Mouse (Mus musculus) kidney, adult 11 months (tissue): ENCODE measurements around the gene Nkd1.
A peak's percentile ranks its signal among the peaks of the same experiment; 100 is the strongest.

Experiments used
- DNase-seq: peaks from one replicate; pipeline ENCODE4 v3.0.0; 2022

Nkd1 gene

GRCm38 (mm10) chr8:88520985-88521527, at the start of gene Nkd1:
Gene Nkd1 (plus strand): TSS chr8:88521354.
- peak; percentile 39 for DNase-seq

GRCm38 (mm10) chr8:88481290-88481689, 39.9 kb upstream of the Nkd1 start:
- no peak for DNase-seq

- no peak for DNase-seq
Observed at GRCm38 (mm10) chr8:88488391-88488829, 32.7 kb upstream of the Nkd1 start.

GRCm38 (mm10) chr8:88494076-88494475, 27.1 kb upstream of the Nkd1 start:
- no peak for DNase-seq

- no peak for DNase-seq
Observed at GRCm38 (mm10) chr8:88495071-88495805, 25.9 kb upstream of the Nkd1 start.

GRCm38 (mm10) chr8:88502143-88502542, 19.0 kb upstream of the Nkd1 start:
- no peak for DNase-seq

GRCm38 (mm10) chr8:88506981-88507380, 14.2 kb upstream of the Nkd1 start:
- DNase-seq: peak; percentile 7

GRCm38 (mm10) chr8:88511061-88511460, 10.1 kb upstream of the Nkd1 start:
- DNase-seq: no peak

- no peak for DNase-seq
Observed at GRCm38 (mm10) chr8:88512094-88512794, 8.9 kb upstream of the Nkd1 start.

GRCm38 (mm10) chr8:88518047-88518446, 3.1 kb upstream of the Nkd1 start:
- DNase-seq: no peak

- no peak for DNase-seq
Observed at GRCm38 (mm10) chr8:88520381-88520780, 773 bp upstream of the Nkd1 start.

- no peak for DNase-seq
Observed at GRCm38 (mm10) chr8:88521541-88522414, 624 bp downstream of the Nkd1 start.

- DNase-seq: no peak
Observed at GRCm38 (mm10) chr8:88522433-88523030, 1.4 kb downstream of the Nkd1 start.

- no peak for DNase-seq
Observed at GRCm38 (mm10) chr8:88523621-88524020, 2.5 kb downstream of the Nkd1 start.

GRCm38 (mm10) chr8:88524132-88524531, 3.0 kb downstream of the Nkd1 start:
- DNase-seq: no peak

GRCm38 (mm10) chr8:88524851-88525250, 3.7 kb downstream of the Nkd1 start:
- DNase-seq: no peak

- no peak for DNase-seq
Observed at GRCm38 (mm10) chr8:88526296-88526695, 5.1 kb downstream of the Nkd1 start.

GRCm38 (mm10) chr8:88528186-88528585, 7.0 kb downstream of the Nkd1 start:
- DNase-seq: no peak

GRCm38 (mm10) chr8:88529798-88530197, 8.6 kb downstream of the Nkd1 start:
- DNase-seq: no peak

- DNase-seq: no peak
Observed at GRCm38 (mm10) chr8:88537081-88537480, 15.9 kb downstream of the Nkd1 start.

- peak; percentile 49 for DNase-seq
Observed at GRCm38 (mm10) chr8:88537998-88538975, 17.1 kb downstream of the Nkd1 start.
